Comparison of ENCODE assay signal across 1 mouse cellular context in the genomic region with DNA sequence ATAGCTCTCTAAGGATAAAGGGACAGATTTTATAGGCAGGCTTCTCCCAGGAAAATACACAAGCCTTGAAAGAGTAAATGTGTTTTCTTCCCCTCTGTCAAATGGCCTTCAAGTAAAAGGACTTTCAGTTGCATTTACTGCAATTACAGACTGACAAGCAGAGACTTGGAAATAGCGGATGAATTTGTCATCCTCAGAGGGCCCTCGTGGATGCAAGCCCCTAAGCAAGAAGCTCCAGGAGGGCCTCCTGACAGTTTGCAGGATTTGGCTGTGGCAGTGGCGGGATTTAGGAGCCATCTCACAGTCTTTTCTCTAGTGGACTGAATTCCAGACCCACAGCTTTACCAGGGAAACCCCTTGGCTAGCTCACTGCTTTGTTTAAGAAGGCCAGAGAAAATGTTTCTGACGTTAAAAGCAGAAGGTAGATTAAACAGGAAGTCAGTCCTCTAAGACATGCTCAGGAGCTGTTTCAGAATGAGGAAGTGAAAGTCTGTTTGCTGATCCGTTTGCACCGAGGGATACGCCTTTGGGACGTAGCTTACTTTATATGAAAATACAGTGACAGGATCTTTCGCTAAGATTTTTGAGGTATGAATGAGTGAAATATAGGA.
TF ChIP-seq lines count a peak whose summit lies in the region.

No protein-coding gene starts in this region.

TF ChIP-seq in CH12.LX, 34 proteins besides CTCF, POLR2A, EP300 and RAD21 (continued from another document):
- TF ChIP-seq ZMIZ1 (IDR thresholded peaks at IDR 0.05; ENCODE audit: low read depth, low read length) (no peak), TCF12 (IDR thresholded peaks at IDR 0.05; ENCODE audit: low read depth, low read length) (no peak), JUN (IDR thresholded peaks at IDR 0.05; ENCODE audit: insufficient read depth, low read depth, low read length) (no peak), ZKSCAN1 (IDR thresholded peaks at IDR 0.05; ENCODE audit: borderline replicate concordance, low read depth, low read length) (no peak), TBP (conservative IDR thresholded peaks at IDR 0.05; ENCODE audit: low read depth, low read length) (peak; percentile 55; the same call in 1 of the 2 replicates), PAX5 (IDR thresholded peaks at IDR 0.05; ENCODE audit: low read length) (no peak)
